In genomic region chr10:99203577-99204487, GRCm38 (mm10) we compare ENCODE assay signal across 8 mouse cellular contexts. TPM values are rescaled to one million over a fixed set of nuclear protein-coding genes. Genes with fewer than 3 reads are reported as not detected.
DNase-seq lines count a peak whose midpoint lies in the region; TF ChIP-seq lines count a peak whose summit lies in the region.

No protein-coding gene starts in this region.

- peak overlapping the region; percentile 81 for H3K27ac ChIP-seq in heart, adult 2 months

- no peak for TF ChIP-seq EP300 in heart, adult 2 months (IDR thresholded peaks at IDR 0.05; ENCODE audit: insufficient read depth, low read depth, low read length)

- peak overlapping the region; percentile 40 for H3K4me3 ChIP-seq in heart, adult 2 months

- H3K4me1 ChIP-seq in heart, adult 2 months (ENCODE audit: control insufficient read depth, insufficient read depth, low read length): peaks cover 3% of the 10 kb centered on the region

- 2% methylated on average over 29 of the region's 29 CpGs for WGBS in heart, adult 2 months

- H3K27me3 ChIP-seq in heart, adult 2 months (ENCODE audit: control insufficient read depth, insufficient read depth, low read length): no peaks in the 10 kb centered on the region

- peak; percentile 66 for TF ChIP-seq POLR2A in heart, adult 2 months (IDR thresholded peaks at IDR 0.05; ENCODE audit: insufficient read depth, low read depth, low read length)

- H3K36me3 ChIP-seq in heart, adult 2 months (ENCODE audit: control insufficient read depth, insufficient read depth, low read length): no peaks in the 10 kb centered on the region; the same call in 1 of the 2 replicates

- TF ChIP-seq CTCF in heart, adult 2 months (IDR thresholded peaks at IDR 0.05): no peak

- H3K9ac ChIP-seq in heart, adult 2 months (ENCODE audit: low read depth, low read length): peak overlapping the region; percentile 72

- intact Hi-C loops in heart, adult 2 months (cut with DNase I): loop anchor here (1.0 to 5.0 kb wide), 3 partner anchors 23 to 128 kb away; partner anchors contain the start of gene Dusp6

- H3K79me2 ChIP-seq in heart, adult 2 months (replicated peaks; ENCODE audit: control insufficient read depth, insufficient read depth, low read length): no peaks in the 10 kb centered on the region

- peak; percentile 32 for DNase-seq in ES-CJ7 (ENCODE audit: low read depth, low spot score)
- DNase-seq in adrenal gland, postnatal 10 days: peak; percentile 63
- peak; percentile 54 to 61 for DNase-seq in heart, adult 2 months
- DNase-seq in kidney, adult 9 months: peak; percentile 43
- DNase-seq in lung, postnatal 14 days: peak; percentile 51
- DNase-seq in skeletal muscle tissue, adult 2 months (ENCODE audit: low read depth, low spot score): peak; percentile 25
- DNase-seq in layer of hippocampus, postnatal 25 days (ENCODE audit: extremely low spot score in 1 of 2, low spot score in 1 of 2): no peak
- no peak for DNase-seq in frontal cortex, postnatal 14 days (ENCODE audit: low spot score in 2 of 2)

RNA-seq across cellular contexts. Expression of gene Dusp6, which starts 59.2 kb away (rescaled TPM):
- 10 to 100 TPM; 90.0 to 93.5 TPM for total RNA-seq in adrenal gland, postnatal 10 days (2021)
- 10 to 100 TPM; 15.8 to 21.4 TPM for total RNA-seq in heart, adult 2 months (2021)
- polyA plus RNA-seq in heart, adult 2 months (2012; rRNA removed): 24.8 and 25.6 TPM in 2 replicates
- total RNA-seq in layer of hippocampus, postnatal 25 days (2021): 10 to 100 TPM; 74.9 to 93.5 TPM

Comparison
In these comparisons a context has a peak if more than half of its experiments do, and no peak if none do; other contexts are left out.
1. DNase-seq: peak in ES-CJ7 (single experiment), adrenal gland, postnatal 10 days (single experiment), heart, adult 2 months (2 of 2), kidney, adult 9 months (single experiment), lung, postnatal 14 days (single experiment) and skeletal muscle tissue, adult 2 months (single experiment); none in layer of hippocampus, postnatal 25 days (0 of 2) and frontal cortex, postnatal 14 days (0 of 2).